Mouse (Mus musculus) embryonic facial prominence, embryonic 15.5 days (tissue): ENCODE results near the gene Rps6kc1. TPM values are rescaled to one million over a fixed set of nuclear protein-coding genes. Genes with fewer than 3 reads are reported as not detected.

Experiments
- ATAC-seq: fragments of 200-750 bp; cut with Nextera tagmentation; 2 replicates; pipeline ENCODE4 v1.8.0; 2017; ENCODE audit warnings: low read depth, moderate TSS enrichment; ENCODE audit not compliant: insufficient number of reproducible peaks, low FRiP score, low TSS enrichment
- H3K27ac ChIP-seq: fragments of 300-500 bp; sonication (generic); replicated peaks from 2 replicates; pipeline ENCODE4 v1.5.1; 2015; ENCODE audit warnings: mild to moderate bottlenecking, inconsistent platforms
- H3K27me3 ChIP-seq: fragments of 300-500 bp; sonication (generic); 2 replicates; pipeline ENCODE4 v1.6.1; 2015; ENCODE audit warnings: inconsistent platforms
- H3K36me3 ChIP-seq: fragments of 300-500 bp; sonication (generic); 2 replicates; pipeline ENCODE4 v1.6.1; 2015; ENCODE audit warnings: mild to moderate bottlenecking, inconsistent platforms
- H3K4me1 ChIP-seq: fragments of 300-500 bp; sonication (generic); 2 replicates; pipeline ENCODE4 v1.6.1; 2015; ENCODE audit warnings: inconsistent platforms
- H3K4me2 ChIP-seq: fragments of 300-500 bp; sonication (generic); replicated peaks from 2 replicates; pipeline ENCODE4 v1.6.1; 2015; ENCODE audit warnings: mild to moderate bottlenecking, inconsistent platforms
- H3K4me3 ChIP-seq: fragments of 300-500 bp; sonication (generic); replicated peaks from 2 replicates; pipeline ENCODE4 v1.5.1; 2015; ENCODE audit warnings: mild to moderate bottlenecking, inconsistent platforms
- H3K9ac ChIP-seq: fragments of 300-500 bp; sonication (generic); 2 replicates; pipeline ENCODE4 v1.6.1; 2015; ENCODE audit warnings: inconsistent platforms
- H3K9me3 ChIP-seq: fragments of 300-500 bp; sonication (generic); replicated peaks from 2 replicates; pipeline ENCODE4 v1.6.1; 2016; ENCODE audit warnings: inconsistent platforms
- WGBS: fragments of 180-500 bp; shearing (Covaris S2); methylation state at CpG from one replicate; pipeline ENCODE4 v1.1.7; 2015; 5-methylcytosine and 5-hydroxymethylcytosine counted together
- polyA plus RNA-seq: library from polyadenylated mRNA; unstranded; fragments of >200 nt; fragmentation: Nextera tagmentation; extraction: Ambion mirVana; gene quantifications from 2 replicates; pipeline ENCODE4 v1.2.1, GENCODE M21; 2015

Rps6kc1 gene
- polyA plus RNA-seq, 1 experiment from 2014 or later = 15.2 TPM

GRCm38 (mm10) chr1:190761786-190762185, 149.8 kb downstream of the Rps6kc1 start:
- no peaks in the 10 kb centered on the region for H3K9me3 ChIP-seq
- ATAC-seq = no peak
- no peak overlapping the region for H3K9ac ChIP-seq
- H3K27me3 ChIP-seq = no peaks in the 10 kb centered on the region
- H3K4me2 ChIP-seq = no peak overlapping the region
- peaks cover 9% of the 10 kb centered on the region; the same call in 1 of the 2 replicates for H3K4me1 ChIP-seq
- H3K36me3 ChIP-seq = no peaks in the 10 kb centered on the region
- H3K4me3 ChIP-seq = no peak overlapping the region
- WGBS = 39% methylated on average over 5 of the region's 5 CpGs
- no peak overlapping the region for H3K27ac ChIP-seq

GRCm38 (mm10) chr1:190757899-190758298, 153.7 kb downstream of the Rps6kc1 start:
- H3K27ac ChIP-seq = no peak overlapping the region
- no peaks in the 10 kb centered on the region for H3K36me3 ChIP-seq
- no peak overlapping the region for H3K4me2 ChIP-seq
- H3K27me3 ChIP-seq = no peaks in the 10 kb centered on the region
- H3K4me3 ChIP-seq = no peak overlapping the region
- no peaks in the 10 kb centered on the region for H3K9me3 ChIP-seq
- no peak overlapping the region for H3K9ac ChIP-seq
- WGBS = 70% methylated on average over 8 of the region's 8 CpGs
- no peak for ATAC-seq
- H3K4me1 ChIP-seq = 0 out of 2 replicates have a peak, but pooled peaks cover 2% of the 10 kb centered on the region

- no peaks in the 10 kb centered on the region for H3K9me3 ChIP-seq
- no peak overlapping the region for H3K27ac ChIP-seq
- no peaks in the 10 kb centered on the region for H3K36me3 ChIP-seq
- H3K27me3 ChIP-seq = no peaks in the 10 kb centered on the region
- H3K4me2 ChIP-seq = no peak overlapping the region
- no peak overlapping the region for H3K4me3 ChIP-seq
- no peak for ATAC-seq
- WGBS = 57% methylated on average over 8 of the region's 8 CpGs
- no peak overlapping the region for H3K9ac ChIP-seq
- H3K4me1 ChIP-seq = no peaks in the 10 kb centered on the region
These were observed 159.6 kb downstream of the Rps6kc1 start for GRCm38 (mm10) chr1:190751794-190752570.

GRCm38 (mm10) chr1:190748937-190749336, 162.6 kb downstream of the Rps6kc1 start:
- Histone ChIP-seq H3K9ac (no peak overlapping the region), H3K27ac (no peak overlapping the region), H3K4me2 (no peak overlapping the region), H3K4me3 (no peak overlapping the region), H3K9me3 (no peaks in the 10 kb centered on the region), H3K4me1 (no peaks in the 10 kb centered on the region), H3K27me3 (no peaks in the 10 kb centered on the region), H3K36me3 (no peaks in the 10 kb centered on the region)
- no peak for ATAC-seq
- WGBS = 80% methylated on average over 10 of the region's 10 CpGs

GRCm38 (mm10) chr1:190741421-190741820, 170.1 kb downstream of the Rps6kc1 start:
- no peak overlapping the region for H3K4me2 ChIP-seq
- H3K9me3 ChIP-seq = no peaks in the 10 kb centered on the region
- no peak overlapping the region for H3K4me3 ChIP-seq
- H3K27ac ChIP-seq = no peak overlapping the region
- 66% methylated on average over 5 of the region's 5 CpGs for WGBS
- no peak overlapping the region for H3K9ac ChIP-seq
- H3K27me3 ChIP-seq = no peaks in the 10 kb centered on the region
- no peak for ATAC-seq
- H3K4me1 ChIP-seq = no peaks in the 10 kb centered on the region
- no peaks in the 10 kb centered on the region for H3K36me3 ChIP-seq

GRCm38 (mm10) chr1:190732803-190733202, 178.8 kb downstream of the Rps6kc1 start:
- no peak overlapping the region for H3K4me2 ChIP-seq
- no peak overlapping the region for H3K27ac ChIP-seq
- H3K36me3 ChIP-seq = no peaks in the 10 kb centered on the region
- H3K4me3 ChIP-seq = no peak overlapping the region
- peaks cover 5% of the 10 kb centered on the region; the same call in 1 of the 2 replicates for H3K4me1 ChIP-seq
- WGBS = 83% methylated on average over 6 of the region's 6 CpGs
- H3K27me3 ChIP-seq = no peaks in the 10 kb centered on the region
- no peak for ATAC-seq
- H3K9me3 ChIP-seq = no peaks in the 10 kb centered on the region
- no peak overlapping the region for H3K9ac ChIP-seq

- Histone ChIP-seq H3K27ac (no peak overlapping the region), H3K27me3 (no peaks in the 10 kb centered on the region), H3K9ac (no peak overlapping the region), H3K4me3 (no peak overlapping the region), H3K4me1 (peaks cover 16% of the 10 kb centered on the region; the same call in 1 of the 2 replicates), H3K4me2 (no peak overlapping the region), H3K36me3 (no peaks in the 10 kb centered on the region), H3K9me3 (no peaks in the 10 kb centered on the region)
- no peak for ATAC-seq
- 85% methylated on average over 7 of the region's 7 CpGs for WGBS
These were observed 182.0 kb downstream of the Rps6kc1 start for GRCm38 (mm10) chr1:190729516-190730088.

- Histone ChIP-seq H3K27me3 (no peaks in the 10 kb centered on the region), H3K27ac (no peak overlapping the region), H3K36me3 (no peaks in the 10 kb centered on the region), H3K9me3 (no peaks in the 10 kb centered on the region), H3K4me3 (no peak overlapping the region), H3K9ac (no peak overlapping the region), H3K4me1 (peaks cover 18% of the 10 kb centered on the region; the same call in 1 of the 2 replicates), H3K4me2 (no peak overlapping the region)
- ATAC-seq = no peak
- 60% methylated on average over 4 of the region's 4 CpGs for WGBS
These were observed 183.4 kb downstream of the Rps6kc1 start for GRCm38 (mm10) chr1:190728111-190728651.

- Histone ChIP-seq H3K4me1 (peaks cover 18% of the 10 kb centered on the region; the same call in 1 of the 2 replicates), H3K27me3 (no peaks in the 10 kb centered on the region), H3K4me2 (no peak overlapping the region), H3K9ac (no peak overlapping the region), H3K27ac (no peak overlapping the region), H3K9me3 (no peaks in the 10 kb centered on the region), H3K4me3 (no peak overlapping the region), H3K36me3 (no peaks in the 10 kb centered on the region)
- ATAC-seq = no peak
- 51% methylated on average over 2 of the region's 2 CpGs for WGBS
These were observed 184.2 kb downstream of the Rps6kc1 start for GRCm38 (mm10) chr1:190727385-190727784.

GRCm38 (mm10) chr1:190724591-190725380, 186.8 kb downstream of the Rps6kc1 start:
- no peak overlapping the region for H3K4me3 ChIP-seq
- no peak for ATAC-seq
- no peak overlapping the region for H3K9ac ChIP-seq
- H3K9me3 ChIP-seq = no peaks in the 10 kb centered on the region
- H3K27me3 ChIP-seq = no peaks in the 10 kb centered on the region
- H3K27ac ChIP-seq = no peak overlapping the region
- H3K4me1 ChIP-seq = peaks cover 18% of the 10 kb centered on the region; the same call in 1 of the 2 replicates
- H3K4me2 ChIP-seq = no peak overlapping the region
- WGBS = 50% methylated on average over 21 of the region's 21 CpGs
- H3K36me3 ChIP-seq = no peaks in the 10 kb centered on the region

- WGBS = 69% methylated on average over 7 of the region's 7 CpGs
- H3K36me3 ChIP-seq = no peaks in the 10 kb centered on the region
- H3K9ac ChIP-seq = no peak overlapping the region
- no peaks in the 10 kb centered on the region for H3K27me3 ChIP-seq
- no peak overlapping the region for H3K27ac ChIP-seq
- no peak overlapping the region for H3K4me3 ChIP-seq
- H3K4me1 ChIP-seq = peaks cover 16% of the 10 kb centered on the region; the same call in 1 of the 2 replicates
- ATAC-seq = no peak
- no peaks in the 10 kb centered on the region for H3K9me3 ChIP-seq
- H3K4me2 ChIP-seq = no peak overlapping the region
These were observed 187.6 kb downstream of the Rps6kc1 start for GRCm38 (mm10) chr1:190723926-190724430.
